Mouse (Mus musculus): ENCODE data around the gene Pcdh15.
A peak's percentile ranks its signal among the peaks of the same experiment; 100 is the strongest.

Gene Pcdh15

GRCm38 (mm10) chr10:74569603-74570002, 1470.5 kb downstream of the Pcdh15 start:
- no peak for DNase-seq (ENCODE audit: low spot score)

- DNase-seq (ENCODE audit: low spot score) = no peak
Observed at GRCm38 (mm10) chr10:74579924-74580323, 1480.8 kb downstream of the Pcdh15 start.

- no peak for DNase-seq (ENCODE audit: low spot score)
Observed at GRCm38 (mm10) chr10:74591799-74592198, 1492.7 kb downstream of the Pcdh15 start.

DNA sequence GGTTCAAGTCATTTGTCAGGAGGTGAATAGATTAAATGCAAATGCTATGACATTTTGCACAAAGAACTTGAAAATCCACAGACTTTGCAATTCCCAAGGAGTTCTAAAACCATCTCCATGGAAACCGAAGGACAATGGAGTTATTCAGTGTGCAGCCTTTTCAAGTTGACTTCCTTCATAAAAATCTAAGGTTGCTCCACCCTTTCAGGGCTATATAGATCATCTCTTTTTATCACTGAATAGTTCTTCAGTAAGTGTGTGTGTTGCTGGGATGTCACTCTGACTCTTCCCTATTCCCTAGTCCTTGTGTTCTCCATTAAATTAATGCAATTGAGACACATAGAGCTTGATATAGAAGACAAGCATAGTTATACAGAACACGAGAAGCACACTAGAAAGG, 1508.5 kb downstream of the Pcdh15 start:
- DNase-seq (ENCODE audit: low spot score) = peak; percentile 36

GRCm38 (mm10) chr10:74621837-74622236, 1522.7 kb downstream of the Pcdh15 start:
- DNase-seq (ENCODE audit: low spot score) = peak; percentile 23

DNA sequence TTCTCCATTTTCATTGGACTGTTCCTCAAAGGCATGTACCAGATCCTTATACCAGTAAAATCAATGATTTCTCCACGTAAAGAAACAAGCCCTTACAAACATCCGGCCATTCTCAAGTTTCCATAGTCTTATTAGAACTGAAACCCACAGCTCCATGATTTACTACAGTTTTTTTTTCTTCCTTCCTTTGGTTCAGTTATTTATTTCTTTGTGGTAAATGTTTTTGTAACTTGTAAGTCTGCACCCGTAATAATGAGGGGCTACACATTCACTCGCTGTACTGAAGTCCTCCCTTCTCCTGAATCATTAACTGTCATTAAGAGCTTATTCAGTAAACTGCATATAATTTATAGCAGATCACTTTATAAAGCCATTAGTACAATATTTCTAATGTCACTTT, 1526.6 kb downstream of the Pcdh15 start:
- no peak for DNase-seq (ENCODE audit: low spot score)

- no peak for DNase-seq (ENCODE audit: low spot score)
Observed at GRCm38 (mm10) chr10:74626596-74626995, 1527.5 kb downstream of the Pcdh15 start.

DNA sequence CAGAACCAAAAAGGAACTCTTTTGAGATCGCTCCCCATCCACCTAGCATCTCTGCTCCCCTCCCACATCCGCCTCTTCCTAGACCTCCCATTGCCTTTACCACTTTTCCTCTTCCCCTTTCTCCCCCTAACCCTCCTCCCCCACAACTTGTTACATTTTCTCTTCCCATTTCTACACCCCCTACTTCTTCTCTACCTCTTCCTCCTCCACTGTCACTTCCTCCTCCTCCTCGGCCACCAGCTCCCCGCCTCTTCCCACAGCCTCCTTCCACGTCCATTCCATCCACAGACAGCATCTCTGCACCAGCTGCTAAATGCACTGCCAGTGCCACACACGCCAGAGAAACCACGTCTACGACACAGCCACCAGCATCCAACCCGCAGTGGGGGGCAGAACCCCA, 1532.2 kb downstream of the Pcdh15 start:
- no peak for DNase-seq (ENCODE audit: low spot score)

DNA sequence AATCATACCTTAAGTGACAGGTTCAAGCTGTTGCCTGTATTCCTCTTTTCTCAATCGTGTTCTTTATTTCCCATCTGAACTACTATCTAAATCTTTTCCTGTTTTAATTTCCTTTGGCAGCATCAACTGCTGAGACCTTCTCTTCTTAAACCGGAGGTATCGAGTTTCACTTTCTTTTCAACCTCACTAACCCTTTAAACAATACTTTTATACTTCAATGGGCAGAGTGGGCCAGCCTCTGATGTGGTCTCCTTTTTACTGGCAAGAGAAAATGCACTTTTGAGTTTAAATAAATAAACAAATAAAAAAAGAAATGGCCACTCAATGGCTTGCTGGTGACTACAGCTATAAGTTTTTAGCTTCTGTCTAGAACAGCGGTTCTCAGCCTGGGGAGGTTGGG, 1537.9 kb downstream of the Pcdh15 start:
- DNase-seq (ENCODE audit: low spot score) = no peak

- DNase-seq (ENCODE audit: low spot score) = peak; percentile 17
Observed at GRCm38 (mm10) chr10:74642125-74642524, 1543.0 kb downstream of the Pcdh15 start.

DNA sequence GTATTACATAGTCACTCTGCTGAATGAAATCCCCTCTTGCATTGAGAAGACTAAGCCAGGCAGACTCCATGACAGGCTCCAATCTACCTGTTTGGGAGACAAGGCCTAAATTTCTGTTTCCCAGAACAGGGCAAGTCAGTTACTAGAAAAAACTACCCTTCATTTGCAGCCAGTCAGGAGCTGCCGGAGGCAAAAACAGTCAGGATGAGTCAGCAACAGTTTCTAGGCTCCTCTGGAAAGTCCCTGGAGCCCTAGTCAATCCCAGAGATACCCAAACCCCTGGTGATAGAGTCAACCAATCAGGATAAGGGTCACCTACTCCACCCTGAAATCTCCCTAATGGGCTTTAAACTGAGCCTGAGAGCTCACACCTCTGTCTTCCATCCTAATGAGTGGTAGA, 1564.0 kb downstream of the Pcdh15 start:
- DNase-seq (ENCODE audit: low spot score) = no peak

- DNase-seq (ENCODE audit: low spot score) = peak; percentile 38
Observed at GRCm38 (mm10) chr10:74680016-74680491, 1580.9 kb downstream of the Pcdh15 start.

GRCm38 (mm10) chr10:74680559-74680958, 1581.4 kb downstream of the Pcdh15 start:
- DNase-seq (ENCODE audit: low spot score) = peak; percentile 32

Measured in embryo, embryonic 10.5 days (tissue).